Mouse (Mus musculus): Measurements from ENCODE around the gene Cul3. TPM values are rescaled to one million over a fixed set of nuclear protein-coding genes. Genes with fewer than 3 reads are reported as not detected.
"Not testable (repeated sequence)": the region's sequence is repeated elsewhere in the genome, so short reads cannot be mapped to it uniquely, and the experiment has no call there.

Gene Cul3
- 114 and 116 TPM in 2 replicates for polyA plus RNA-seq (2012; ENCODE audit: insufficient read depth, insufficient read length, missing spikeins)

- Histone ChIP-seq H3K4me3 (ENCODE audit: insufficient read depth, low read depth, low read length) (peak within 1 kb of the TSS; percentile 84), H3K4me1 (ENCODE audit: control insufficient read depth, insufficient read depth, insufficient read length, low read length) (peaks cover 6% of the 10 kb centered on the region)
Observed at GRCm38 (mm10) chr1:80340436-80341376, at the start of gene Cul3. TSS of gene Cul3 (minus strand) at chr1:80340480.

GRCm38 (mm10) chr1:80389518-80389917 lies 49.2 kb upstream of the Cul3 start:
- peaks cover 5% of the 10 kb centered on the region; the same call in 1 of the 2 replicates for H3K4me1 ChIP-seq (ENCODE audit: control insufficient read depth, insufficient read depth, insufficient read length, low read length)
- H3K27ac ChIP-seq (replicated peaks; ENCODE audit: low read depth, low read length): no peak overlapping the region
- H3K4me3 ChIP-seq (ENCODE audit: insufficient read depth, low read depth, low read length): no peak overlapping the region

More at GRCm38 (mm10) chr1:80340436-80341376, at the start of gene Cul3:
- peak within 1 kb of the TSS; percentile 84 for H3K27ac ChIP-seq (replicated peaks; ENCODE audit: low read depth, low read length)

- H3K4me3 ChIP-seq (ENCODE audit: insufficient read depth, low read depth, low read length): no peak overlapping the region
- no peaks in the 10 kb centered on the region for H3K4me1 ChIP-seq (ENCODE audit: control insufficient read depth, insufficient read depth, insufficient read length, low read length)
- H3K27ac ChIP-seq (replicated peaks; ENCODE audit: low read depth, low read length): no peak overlapping the region
Observed at GRCm38 (mm10) chr1:80383613-80384589, 43.6 kb upstream of the Cul3 start.

- Histone ChIP-seq H3K4me3 (ENCODE audit: insufficient read depth, low read depth, low read length) (no peak overlapping the region), H3K4me1 (ENCODE audit: control insufficient read depth, insufficient read depth, insufficient read length, low read length) (no peaks in the 10 kb centered on the region), H3K27ac (replicated peaks; ENCODE audit: low read depth, low read length) (no peak overlapping the region)
Observed at GRCm38 (mm10) chr1:80382928-80383327, 42.6 kb upstream of the Cul3 start.

- no peaks in the 10 kb centered on the region for H3K4me1 ChIP-seq (ENCODE audit: control insufficient read depth, insufficient read depth, insufficient read length, low read length)
Observed at GRCm38 (mm10) chr1:80381302-80381701, 41.0 kb upstream of the Cul3 start.

GRCm38 (mm10) chr1:80372010-80372409 lies 31.7 kb upstream of the Cul3 start:
- H3K27ac ChIP-seq (replicated peaks; ENCODE audit: low read depth, low read length): no peak overlapping the region
- no peaks in the 10 kb centered on the region for H3K4me1 ChIP-seq (ENCODE audit: control insufficient read depth, insufficient read depth, insufficient read length, low read length)
- no peak overlapping the region for H3K4me3 ChIP-seq (ENCODE audit: insufficient read depth, low read depth, low read length)

More at GRCm38 (mm10) chr1:80381302-80381701, 41.0 kb upstream of the Cul3 start:
- Histone ChIP-seq H3K27ac (replicated peaks; ENCODE audit: low read depth, low read length) (no peak overlapping the region), H3K4me3 (ENCODE audit: insufficient read depth, low read depth, low read length) (no peak overlapping the region)

- no peak overlapping the region for H3K4me3 ChIP-seq (ENCODE audit: insufficient read depth, low read depth, low read length)
- no peak overlapping the region for H3K27ac ChIP-seq (replicated peaks; ENCODE audit: low read depth, low read length)
- H3K4me1 ChIP-seq (ENCODE audit: control insufficient read depth, insufficient read depth, insufficient read length, low read length): no peaks in the 10 kb centered on the region
Observed at GRCm38 (mm10) chr1:80371189-80371889, 31.1 kb upstream of the Cul3 start.

GRCm38 (mm10) chr1:80363486-80363885 lies 23.2 kb upstream of the Cul3 start:
- Histone ChIP-seq H3K4me1 (ENCODE audit: control insufficient read depth, insufficient read depth, insufficient read length, low read length) (no peaks in the 10 kb centered on the region), H3K27ac (replicated peaks; ENCODE audit: low read depth, low read length) (no peak overlapping the region), H3K4me3 (ENCODE audit: insufficient read depth, low read depth, low read length) (no peak overlapping the region)

- Histone ChIP-seq H3K27ac (replicated peaks; ENCODE audit: low read depth, low read length) (no peak overlapping the region), H3K4me1 (ENCODE audit: control insufficient read depth, insufficient read depth, insufficient read length, low read length) (no peaks in the 10 kb centered on the region), H3K4me3 (ENCODE audit: insufficient read depth, low read depth, low read length) (no peak overlapping the region)
Observed at GRCm38 (mm10) chr1:80362946-80363345, 22.7 kb upstream of the Cul3 start.

- no peaks in the 10 kb centered on the region for H3K4me1 ChIP-seq (ENCODE audit: control insufficient read depth, insufficient read depth, insufficient read length, low read length)
- H3K4me3 ChIP-seq (ENCODE audit: insufficient read depth, low read depth, low read length): no peak overlapping the region
- H3K27ac ChIP-seq (replicated peaks; ENCODE audit: low read depth, low read length): no peak overlapping the region
Observed at GRCm38 (mm10) chr1:80362400-80362799, 22.1 kb upstream of the Cul3 start.

GRCm38 (mm10) chr1:80361771-80362170 lies 21.5 kb upstream of the Cul3 start:
- not testable (repeated sequence) for H3K4me1 ChIP-seq (ENCODE audit: control insufficient read depth, insufficient read depth, insufficient read length, low read length); H3K27ac ChIP-seq (replicated peaks; ENCODE audit: low read depth, low read length); H3K4me3 ChIP-seq (ENCODE audit: insufficient read depth, low read depth, low read length)

- no peak overlapping the region for H3K27ac ChIP-seq (replicated peaks; ENCODE audit: low read depth, low read length)
- no peak overlapping the region for H3K4me3 ChIP-seq (ENCODE audit: insufficient read depth, low read depth, low read length)
- no peaks in the 10 kb centered on the region for H3K4me1 ChIP-seq (ENCODE audit: control insufficient read depth, insufficient read depth, insufficient read length, low read length)
Observed at GRCm38 (mm10) chr1:80360038-80360608, 19.8 kb upstream of the Cul3 start.

GRCm38 (mm10) chr1:80340061-80340435 lies 232 bp downstream of the Cul3 start:
- peaks cover 6% of the 10 kb centered on the region for H3K4me1 ChIP-seq (ENCODE audit: control insufficient read depth, insufficient read depth, insufficient read length, low read length)

GRCm38 (mm10) chr1:80339425-80340021 lies 757 bp downstream of the Cul3 start:
- Histone ChIP-seq H3K4me1 (ENCODE audit: control insufficient read depth, insufficient read depth, insufficient read length, low read length) (peaks cover 6% of the 10 kb centered on the region), H3K27ac (replicated peaks; ENCODE audit: low read depth, low read length) (peak overlapping the region; percentile 84), H3K4me3 (ENCODE audit: insufficient read depth, low read depth, low read length) (peak overlapping the region; percentile 84)

More at GRCm38 (mm10) chr1:80340061-80340435, 232 bp downstream of the Cul3 start:
- Histone ChIP-seq H3K4me3 (ENCODE audit: insufficient read depth, low read depth, low read length) (peak overlapping the region; percentile 84), H3K27ac (replicated peaks; ENCODE audit: low read depth, low read length) (peak overlapping the region; percentile 84)
